Mouse (Mus musculus) kidney, adult 2 months (tissue): ENCODE measurements around the gene Sema5b. TPM values are rescaled to one million over a fixed set of nuclear protein-coding genes. Genes with fewer than 3 reads are reported as not detected.

ENCODE experiments used
- DNase-seq: peaks from one replicate; pipeline ENCODE4 v3.0.0; 2021
- H3K27ac ChIP-seq: fragments of 200-500 bp; 2 replicates; pipeline ENCODE4 v1.5.1; 2012; ENCODE audit warnings: low read depth, low read length, control low read depth, inconsistent platforms; ENCODE audit not compliant: insufficient read depth
- H3K27me3 ChIP-seq: fragments of 200-500 bp; replicated peaks from 2 replicates; pipeline ENCODE4 v1.6.1; 2012; ENCODE audit warnings: mild to moderate bottlenecking, moderate library complexity, low read length, inconsistent platforms; ENCODE audit not compliant: control insufficient read depth, insufficient read depth
- H3K36me3 ChIP-seq: fragments of 200-500 bp; 2 replicates; pipeline ENCODE4 v1.6.1; 2012; ENCODE audit warnings: mild to moderate bottlenecking, moderate library complexity, low read length, inconsistent platforms; ENCODE audit not compliant: control insufficient read depth, insufficient read depth
- H3K4me1 ChIP-seq: fragments of 200-500 bp; 2 replicates; pipeline ENCODE4 v1.6.1; 2011; ENCODE audit warnings: low read length; ENCODE audit not compliant: control insufficient read depth, insufficient read depth
- H3K4me3 ChIP-seq: fragments of 200-500 bp; 2 replicates; pipeline ENCODE4 v1.5.1; 2011; ENCODE audit warnings: mild to moderate bottlenecking, low read depth, low read length, control low read depth; ENCODE audit not compliant: insufficient read depth
- CTCF ChIP-seq: fragments of 200-500 bp; conservative IDR thresholded peaks from 2 replicates; pipeline ENCODE4 v1.5.1; 2011; ENCODE audit warnings: low read depth, mild to moderate bottlenecking, control low read depth, low read length, moderate library complexity, mixed read lengths; ENCODE audit not compliant: insufficient read depth, insufficient read length
- POLR2A ChIP-seq: fragments of 200-500 bp; IDR thresholded peaks from one replicate; pipeline ENCODE4 v1.6.1; 2011; ENCODE audit warnings: low read depth, low read length, control low read depth
- WGBS: fragments of 180-500 bp; shearing (Covaris S2); methylation state at CpG from one replicate; pipeline ENCODE4 v1.1.7; 2018; 5-methylcytosine and 5-hydroxymethylcytosine counted together
- polyA plus RNA-seq: library from polyadenylated mRNA; depleted of rRNA; stranded (reverse); fragments of >200 nt; gene quantifications from 2 replicates; pipeline ENCODE4 v1.2.3, GENCODE M21; 2012

The Sema5b gene
- polyA plus RNA-seq, 1 experiment, result 1.4 TPM

DNA sequence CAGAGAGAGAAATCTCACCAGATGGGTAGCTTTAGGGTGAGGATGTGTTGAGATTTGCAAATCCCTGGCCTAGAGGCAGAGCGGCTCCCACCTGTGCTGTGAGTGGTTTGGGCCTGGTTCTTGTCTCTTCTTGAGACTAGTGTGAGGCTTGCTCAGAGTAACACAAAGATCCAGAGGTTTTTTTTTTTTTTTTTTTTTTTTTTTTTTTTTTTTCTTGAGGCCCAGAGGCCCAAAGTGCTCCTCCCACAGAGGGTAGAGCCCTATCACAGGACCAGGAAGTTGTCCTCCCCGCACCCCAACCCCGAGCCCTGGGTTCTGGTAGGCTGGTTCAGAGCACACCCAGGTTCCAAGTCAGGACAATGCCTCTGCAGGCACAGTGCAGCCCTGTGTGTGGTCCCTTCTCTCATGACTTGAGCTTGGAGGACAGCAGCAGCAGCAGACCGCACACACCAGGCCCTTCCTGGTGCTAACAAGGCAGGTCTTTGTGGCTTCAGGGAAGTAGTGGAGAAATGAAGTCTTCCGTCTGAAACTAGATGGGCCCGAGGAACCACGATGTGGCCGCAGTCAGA is 44.3 kb downstream of the Sema5b start:
- TF ChIP-seq POLR2A (no peak), CTCF (no peak)
- Histone ChIP-seq H3K27ac (no peak overlapping the region), H3K4me3 (no peak overlapping the region), H3K27me3 (no peaks in the 10 kb centered on the region), H3K36me3 (no peaks in the 10 kb centered on the region), H3K4me1 (no peaks in the 10 kb centered on the region)
- 92% methylated on average over 8 of the region's 8 CpGs for WGBS
- DNase-seq, result no peak

DNA sequence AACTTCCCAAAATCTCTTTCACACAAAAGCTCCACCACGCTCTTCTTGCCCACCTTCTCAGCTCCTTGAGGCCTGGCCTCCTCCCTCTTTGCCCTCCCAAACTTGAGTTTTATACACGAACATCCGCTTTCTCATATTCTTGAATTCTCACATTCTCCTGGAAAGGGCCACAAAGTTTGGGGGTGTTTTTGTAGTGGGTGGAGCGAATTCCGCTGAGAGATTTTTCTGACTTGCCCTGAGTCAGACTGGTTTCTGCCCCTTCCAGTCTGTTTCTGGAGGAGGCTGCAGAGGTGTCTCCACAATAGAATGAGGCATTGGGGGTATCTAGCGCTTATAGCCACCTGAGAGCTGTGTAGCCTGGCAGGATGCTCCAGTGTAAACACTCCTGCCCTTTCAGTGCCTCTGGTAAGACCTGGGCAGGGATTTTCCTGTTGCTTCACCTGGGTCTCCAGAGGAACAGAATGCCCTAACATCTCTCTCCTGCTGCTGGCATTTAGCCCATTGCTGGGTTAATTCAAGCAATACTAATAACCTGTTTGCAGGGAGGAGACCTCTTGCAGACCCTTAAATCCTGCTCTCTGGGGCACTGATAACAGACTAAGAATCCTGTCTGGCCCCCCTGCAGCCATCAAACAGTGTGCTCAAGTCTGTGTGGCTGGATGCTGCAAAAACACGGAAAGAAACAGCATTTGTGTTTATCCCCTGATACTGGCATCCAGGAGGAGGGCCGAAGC is 46.3 kb downstream of the Sema5b start:
- no peaks in the 10 kb centered on the region for H3K4me1 ChIP-seq
- no peak overlapping the region for H3K27ac ChIP-seq
- no peak for TF ChIP-seq POLR2A
- no peak for TF ChIP-seq CTCF
- WGBS, result 81% methylated on average over 8 of the region's 8 CpGs
- DNase-seq, result no peak
- no peaks in the 10 kb centered on the region for H3K36me3 ChIP-seq
- no peak overlapping the region for H3K4me3 ChIP-seq
- no peaks in the 10 kb centered on the region for H3K27me3 ChIP-seq

DNA sequence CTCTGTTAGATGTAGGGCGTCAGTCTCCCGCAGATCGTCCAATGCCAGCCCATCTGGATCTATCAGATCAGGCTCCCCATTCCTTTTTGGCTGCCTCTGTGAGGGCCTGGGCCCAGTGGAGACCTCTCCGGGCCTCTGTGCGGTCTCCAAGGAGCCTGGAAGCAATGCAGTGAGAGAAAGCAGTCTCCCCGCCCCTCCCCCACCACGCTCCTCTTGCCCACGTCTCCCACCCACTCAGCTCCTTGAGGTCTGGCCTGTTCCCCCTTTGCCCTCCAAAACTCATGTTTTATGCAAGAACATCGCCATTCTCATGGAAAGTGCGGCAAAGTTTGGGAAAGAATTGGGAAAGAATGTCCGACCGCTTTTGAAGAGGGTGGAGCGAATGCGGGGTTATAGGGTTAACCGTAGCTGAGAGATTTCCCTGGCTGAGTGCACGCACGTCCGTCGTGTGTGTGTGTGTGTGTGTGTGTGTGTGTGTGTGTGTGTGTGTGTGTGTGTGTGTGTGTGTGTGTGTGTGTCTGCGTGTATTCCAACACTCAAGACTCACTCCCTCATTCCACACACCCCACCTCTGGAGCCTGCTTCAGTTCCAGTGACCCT is 47.0 kb downstream of the Sema5b start:
- no peak for TF ChIP-seq CTCF
- no peaks in the 10 kb centered on the region for H3K27me3 ChIP-seq
- no peaks in the 10 kb centered on the region for H3K36me3 ChIP-seq
- H3K27ac ChIP-seq, result no peak overlapping the region
- no peaks in the 10 kb centered on the region for H3K4me1 ChIP-seq
- no peak overlapping the region for H3K4me3 ChIP-seq
- no peak for DNase-seq
- 31% methylated on average over 20 of the region's 20 CpGs for WGBS

GRCm38 (mm10) chr16:35588731-35589151 is 47.8 kb downstream of the Sema5b start:
- WGBS, result 57% methylated on average over 18 of the region's 18 CpGs
- Histone ChIP-seq H3K36me3 (no peaks in the 10 kb centered on the region), H3K27me3 (no peaks in the 10 kb centered on the region), H3K27ac (no peak overlapping the region), H3K4me1 (no peaks in the 10 kb centered on the region), H3K4me3 (no peak overlapping the region)
- TF ChIP-seq POLR2A (no peak), CTCF (no peak)
- no peak for DNase-seq

DNA sequence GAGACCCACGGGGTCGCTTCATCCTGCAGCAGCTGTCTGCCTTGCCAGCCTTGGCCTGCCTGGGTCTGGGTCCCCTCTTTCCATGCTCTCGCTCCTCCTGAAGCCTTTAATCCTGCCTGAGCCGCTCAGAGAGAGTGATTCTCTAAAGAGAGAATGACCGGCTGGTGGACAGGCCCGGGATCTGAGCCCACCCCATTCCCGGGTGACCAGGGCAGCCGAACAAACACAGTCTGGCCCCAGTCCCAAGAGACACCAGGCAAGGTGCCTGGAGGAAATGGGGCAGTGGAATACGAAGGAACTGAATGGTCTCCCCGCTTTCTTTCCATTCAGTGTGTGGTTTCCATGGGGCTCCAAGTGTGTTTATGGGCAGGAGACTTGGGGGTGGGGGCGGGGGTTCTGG is 50.8 kb downstream of the Sema5b start:
- no peaks in the 10 kb centered on the region for H3K27me3 ChIP-seq
- no peaks in the 10 kb centered on the region for H3K36me3 ChIP-seq
- no peak overlapping the region for H3K4me3 ChIP-seq
- TF ChIP-seq CTCF (no peak), POLR2A (no peak)
- 60% methylated on average over 11 of the region's 11 CpGs for WGBS
- no peak for DNase-seq
- H3K4me1 ChIP-seq, result no peaks in the 10 kb centered on the region
- H3K27ac ChIP-seq, result no peak overlapping the region

GRCm38 (mm10) chr16:35592274-35593065 is 51.5 kb downstream of the Sema5b start:
- H3K27me3 ChIP-seq, result no peaks in the 10 kb centered on the region
- TF ChIP-seq CTCF, result no peak
- TF ChIP-seq POLR2A, result no peak
- no peaks in the 10 kb centered on the region for H3K4me1 ChIP-seq
- H3K27ac ChIP-seq, result no peak overlapping the region
- no peak overlapping the region for H3K4me3 ChIP-seq
- no peak for DNase-seq
- H3K36me3 ChIP-seq, result no peaks in the 10 kb centered on the region
- WGBS, result 34% methylated on average over 5 of the region's 5 CpGs

- no peak for DNase-seq
- Histone ChIP-seq H3K36me3 (no peaks in the 10 kb centered on the region), H3K27ac (no peak overlapping the region), H3K4me3 (no peak overlapping the region), H3K27me3 (no peaks in the 10 kb centered on the region), H3K4me1 (no peaks in the 10 kb centered on the region)
- TF ChIP-seq POLR2A (no peak), CTCF (no peak)
- 97% methylated on average over 5 of the region's 5 CpGs for WGBS
These were observed 52.5 kb downstream of the Sema5b start for GRCm38 (mm10) chr16:35593474-35593873.
